Mouse (Mus musculus) adrenal gland, postnatal 14 days (tissue): ENCODE measurements around the gene Grap2. TPM values are rescaled to one million over a fixed set of nuclear protein-coding genes. Genes with fewer than 3 reads are reported as not detected.

Experiments used
- DNase-seq: peaks from one replicate; pipeline ENCODE4 v3.0.0; 2021; ENCODE audit warnings: mixed read lengths
- microRNA-seq, 2 experiments: library from miRNA; unstranded; fragments of <30 nt; microRNA quantifications; one replicate each; pipeline ENCODE4 v1.2.0; 2021
- total RNA-seq: library from RNA; stranded (reverse); gene quantifications from 2 replicates; pipeline ENCODE4 v1.2.3, GENCODE M21; 2021

Gene Grap2
- total RNA-seq, 1 experiment from 2014 or later, result 3.0 TPM

DNA sequence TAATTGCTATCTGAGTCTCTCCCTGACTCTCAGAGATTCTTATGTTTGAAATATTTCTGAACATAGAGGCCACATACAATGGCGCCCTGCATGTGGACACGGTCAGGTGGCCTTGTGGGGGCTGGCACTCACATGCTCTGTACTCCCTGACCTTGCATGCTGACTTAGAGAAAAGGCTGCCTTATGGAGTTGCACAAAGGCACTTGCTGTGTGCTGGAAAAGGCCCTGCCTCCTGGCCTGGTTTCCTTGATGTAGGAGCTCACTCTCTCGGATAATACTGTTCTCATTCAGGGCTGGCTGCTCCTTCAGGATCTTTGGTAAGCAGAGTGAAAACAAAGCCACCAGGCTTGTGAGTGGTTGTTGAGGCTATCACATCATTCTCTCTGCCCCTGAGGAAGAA lies 111.6 kb downstream of the Grap2 start:
- DNase-seq, result no peak

DNA sequence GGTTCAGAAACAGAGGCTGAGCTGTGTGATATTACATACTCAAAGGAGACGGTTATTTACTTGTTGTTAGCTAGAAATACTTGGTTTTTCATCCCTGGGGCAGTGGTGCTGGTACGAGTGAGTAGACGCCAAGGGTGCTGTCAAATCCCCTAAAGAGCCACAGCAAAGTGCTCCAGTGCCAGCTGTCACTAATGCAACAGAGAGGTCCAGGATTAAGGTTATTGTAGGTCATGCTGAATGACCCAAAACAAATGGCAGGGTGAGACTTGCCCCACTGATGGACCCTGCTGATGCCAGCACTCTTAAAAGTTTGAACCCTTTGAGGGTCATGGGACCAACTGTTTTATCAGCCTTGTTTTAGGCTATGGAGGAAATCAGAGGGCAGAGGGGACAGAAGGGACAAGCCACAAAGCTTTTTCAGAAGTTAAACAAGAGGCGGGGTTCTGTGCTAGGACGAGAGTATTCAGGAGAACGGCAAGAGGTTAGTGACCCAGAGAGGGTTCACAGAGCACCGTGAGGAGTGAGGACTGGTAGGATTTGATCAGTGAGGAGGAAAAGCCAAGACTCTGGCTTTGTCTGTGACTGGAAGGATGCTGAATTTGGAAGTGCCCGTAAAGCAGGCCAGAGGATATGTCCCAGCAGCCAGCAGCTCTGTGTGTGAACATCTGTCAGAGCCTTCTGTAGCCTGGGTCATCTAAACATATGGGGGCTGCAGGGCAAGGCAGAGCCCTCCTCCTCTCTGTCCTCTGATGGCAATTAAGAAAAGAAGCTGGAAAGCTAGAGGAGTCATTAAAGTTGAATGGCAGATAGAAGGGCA lies 112.6 kb downstream of the Grap2 start:
- DNase-seq, result no peak

DNA sequence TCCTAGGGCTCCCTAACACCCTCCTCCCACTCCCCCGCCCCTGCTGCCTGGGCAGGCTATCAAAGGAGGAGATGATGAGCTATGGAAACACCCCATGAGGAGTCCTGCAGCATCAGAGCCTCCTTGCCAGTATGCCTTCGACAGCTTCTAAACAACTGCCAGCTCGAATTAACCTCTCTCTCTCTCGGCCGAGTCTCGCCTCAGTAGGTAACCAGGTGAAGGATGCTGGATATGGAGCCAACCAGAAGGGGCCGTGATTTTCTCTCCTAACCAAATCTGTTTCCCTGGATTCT lies 113.2 kb downstream of the Grap2 start:
- DNase-seq, result no peak

DNA sequence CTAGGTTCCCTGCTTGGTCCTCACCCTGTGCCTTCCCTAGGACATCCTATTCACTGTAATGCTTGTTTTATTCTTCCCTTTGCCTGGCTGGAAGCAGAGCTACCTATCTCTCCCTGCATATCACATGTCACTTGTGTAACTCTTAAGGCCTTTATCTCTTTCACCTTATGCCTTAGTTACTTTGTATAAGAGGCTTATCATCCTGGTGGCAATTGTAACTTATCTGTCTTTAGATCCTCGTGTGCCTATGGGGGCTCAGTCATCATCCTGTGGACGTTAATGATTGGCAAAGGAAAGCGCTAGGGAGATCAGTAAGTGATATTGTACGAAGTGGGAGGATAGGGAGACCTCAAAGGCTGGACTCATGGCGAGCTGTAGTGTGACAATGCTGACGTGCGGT lies 116.1 kb downstream of the Grap2 start:
- no peak for DNase-seq

DNA sequence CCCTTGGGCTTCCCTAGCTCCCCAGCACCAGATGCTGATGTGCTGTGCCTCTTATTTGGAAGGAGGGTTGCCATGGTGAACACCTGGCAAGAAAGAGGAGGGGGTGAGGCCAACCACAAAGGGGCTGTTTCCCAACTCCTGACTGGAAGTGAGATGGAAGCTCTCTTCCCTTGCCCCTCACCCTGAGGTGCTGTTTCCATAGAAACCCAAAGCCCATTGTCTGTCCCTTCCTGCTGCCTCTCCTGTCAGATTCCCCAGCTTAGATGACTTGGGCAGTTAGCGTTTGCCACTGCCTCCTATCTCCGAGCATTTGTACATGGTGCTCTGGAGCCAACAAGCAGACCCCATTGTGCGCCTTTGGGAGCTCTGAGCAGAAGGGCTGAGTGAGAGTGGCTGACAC lies 121.1 kb downstream of the Grap2 start:
- no peak for DNase-seq

DNA sequence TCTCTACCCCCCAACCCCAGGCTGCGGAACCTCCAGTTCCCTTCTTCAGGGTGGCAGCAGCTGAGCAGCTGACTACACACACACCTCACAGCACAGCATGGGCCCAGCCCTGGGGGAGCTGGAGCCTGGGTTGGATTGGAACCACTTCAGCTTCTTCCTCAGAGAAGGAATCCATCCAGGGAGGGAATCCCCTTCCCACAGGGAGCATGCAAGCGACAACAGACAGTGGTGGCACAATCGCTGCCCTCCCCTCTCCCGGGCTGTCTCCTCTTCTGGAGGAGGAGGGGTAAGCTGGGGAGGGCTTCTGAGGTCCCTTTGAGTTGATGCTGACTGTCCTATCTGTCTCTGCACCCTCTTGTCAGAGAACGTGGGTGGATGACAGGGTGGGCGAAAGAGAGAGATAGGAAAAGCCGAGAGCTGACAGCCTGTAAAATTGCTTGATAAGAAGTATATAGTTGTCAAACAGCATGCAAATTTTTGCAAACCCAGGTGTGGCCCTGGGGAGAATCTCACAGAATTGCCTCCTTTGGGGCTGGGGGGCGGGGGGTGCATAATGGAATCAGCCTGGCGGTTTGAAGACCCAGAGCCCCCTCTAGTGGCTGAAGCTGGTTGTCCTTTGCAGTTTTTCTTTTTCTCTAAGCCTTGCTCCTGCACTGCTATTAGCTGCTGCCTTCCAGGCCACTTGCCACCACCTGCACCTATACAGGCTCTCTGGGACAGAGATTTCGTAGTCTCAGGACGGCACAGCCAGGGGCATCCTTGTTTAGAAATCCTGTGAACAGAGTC lies 121.9 kb downstream of the Grap2 start:
- DNase-seq, result peak; percentile 74

DNA sequence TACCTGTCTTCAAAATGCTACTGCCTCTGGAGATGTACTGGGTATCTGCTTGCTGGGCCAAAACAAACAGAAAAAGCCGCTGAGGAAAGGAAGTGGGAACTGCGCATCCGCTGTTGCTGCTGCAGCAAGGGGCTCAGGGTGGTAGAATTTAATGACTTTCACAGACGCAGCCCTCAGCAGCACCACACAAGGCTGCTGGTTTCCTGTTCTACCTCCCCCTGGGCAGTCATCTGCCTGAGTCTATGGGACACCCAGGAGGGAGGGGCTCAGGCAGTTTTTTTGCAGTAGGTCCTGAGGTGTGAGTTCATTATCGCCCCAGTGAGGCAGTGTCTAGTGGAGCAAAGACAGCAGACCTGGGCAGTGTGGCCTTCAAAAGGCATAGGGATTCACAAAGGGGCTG lies 125.2 kb downstream of the Grap2 start:
- DNase-seq, result no peak

DNA sequence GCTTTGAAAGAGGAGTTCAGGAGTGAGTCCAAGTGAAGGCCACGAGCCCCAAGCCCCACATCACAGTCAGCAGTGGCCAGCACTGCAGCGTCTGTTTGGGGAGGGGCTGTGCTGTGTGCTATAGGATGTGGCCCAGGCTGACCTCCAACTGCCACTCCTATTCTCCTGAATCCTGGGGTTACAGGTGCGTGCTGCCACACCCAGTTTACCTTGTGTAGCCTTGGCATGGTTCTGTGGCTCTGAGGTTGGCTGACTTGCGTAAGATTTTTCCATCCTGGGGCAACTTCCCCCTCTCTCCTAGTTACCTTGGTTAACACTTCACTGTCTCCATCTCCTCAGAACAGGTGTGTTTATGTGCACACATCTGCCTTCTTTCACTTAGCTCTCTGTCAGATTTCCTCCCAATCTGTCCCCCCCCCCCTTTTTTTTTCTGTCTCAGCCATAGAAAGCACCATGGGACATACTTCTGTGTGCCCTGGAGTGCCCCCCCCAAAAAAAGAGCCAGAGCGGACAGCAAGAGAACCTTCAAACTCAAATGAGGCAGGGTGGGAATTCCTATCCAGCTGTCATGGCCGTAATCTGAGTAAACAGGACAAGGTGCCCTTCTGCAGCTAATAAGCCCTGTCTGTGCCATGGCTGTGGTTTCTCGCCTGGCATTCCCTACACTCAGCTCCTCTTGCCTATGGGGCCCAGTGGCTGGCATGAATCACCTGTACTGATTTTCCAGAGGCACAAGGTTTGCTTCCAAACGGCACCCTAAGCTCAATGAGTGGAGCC lies 129.3 kb downstream of the Grap2 start:
- no peak for DNase-seq

Small RNA genes lying within 50 kb of the gene (microRNA-seq; reads per million reads assigned to microRNA genes)
- gene Mir6957, result 0 reads per million in 2 experiments

Other genes with a start within 250 kb of the Grap2 start
- gene Enthd1, start 7.4 kb upstream of the Grap2 start, total RNA-seq, result not detected in 2 replicates
- gene Fam83f, start 99.3 kb downstream of the Grap2 start, total RNA-seq, result 0.79 and 0.96 TPM in 2 replicates
- 55.7 and 63.3 TPM in 2 replicates for gene Tnrc6b, start 138.7 kb downstream of the Grap2 start, total RNA-seq